Mouse (Mus musculus) kidney, adult 2 months (tissue): Measurements from ENCODE around the gene Plekhm3. TPM values are rescaled to one million over a fixed set of nuclear protein-coding genes. Genes with fewer than 3 reads are reported as not detected.

ENCODE experiments used
- DNase-seq: peaks from one replicate; pipeline ENCODE4 v3.0.0; 2021
- H3K27ac ChIP-seq: fragments of 200-500 bp; 2 replicates; pipeline ENCODE4 v1.5.1; 2012; ENCODE audit warnings: low read depth, low read length, control low read depth, inconsistent platforms; ENCODE audit not compliant: insufficient read depth
- H3K27me3 ChIP-seq: fragments of 200-500 bp; replicated peaks from 2 replicates; pipeline ENCODE4 v1.6.1; 2012; ENCODE audit warnings: mild to moderate bottlenecking, moderate library complexity, low read length, inconsistent platforms; ENCODE audit not compliant: control insufficient read depth, insufficient read depth
- H3K36me3 ChIP-seq: fragments of 200-500 bp; 2 replicates; pipeline ENCODE4 v1.6.1; 2012; ENCODE audit warnings: mild to moderate bottlenecking, moderate library complexity, low read length, inconsistent platforms; ENCODE audit not compliant: control insufficient read depth, insufficient read depth
- H3K4me1 ChIP-seq: fragments of 200-500 bp; 2 replicates; pipeline ENCODE4 v1.6.1; 2011; ENCODE audit warnings: low read length; ENCODE audit not compliant: control insufficient read depth, insufficient read depth
- H3K4me3 ChIP-seq: fragments of 200-500 bp; 2 replicates; pipeline ENCODE4 v1.5.1; 2011; ENCODE audit warnings: mild to moderate bottlenecking, low read depth, low read length, control low read depth; ENCODE audit not compliant: insufficient read depth
- CTCF ChIP-seq: fragments of 200-500 bp; conservative IDR thresholded peaks from 2 replicates; pipeline ENCODE4 v1.5.1; 2011; ENCODE audit warnings: low read depth, mild to moderate bottlenecking, control low read depth, low read length, moderate library complexity, mixed read lengths; ENCODE audit not compliant: insufficient read depth, insufficient read length
- POLR2A ChIP-seq: fragments of 200-500 bp; IDR thresholded peaks from one replicate; pipeline ENCODE4 v1.6.1; 2011; ENCODE audit warnings: low read depth, low read length, control low read depth
- WGBS: fragments of 180-500 bp; shearing (Covaris S2); methylation state at CpG from one replicate; pipeline ENCODE4 v1.1.7; 2018; 5-methylcytosine and 5-hydroxymethylcytosine counted together
- polyA plus RNA-seq: library from polyadenylated mRNA; depleted of rRNA; stranded (reverse); fragments of >200 nt; gene quantifications from 2 replicates; pipeline ENCODE4 v1.2.3, GENCODE M21; 2012

The Plekhm3 gene
- polyA plus RNA-seq, 1 experiment = 3.3 TPM

- peaks cover 25% of the 10 kb centered on the region for H3K4me1 ChIP-seq
These were observed 163.9 kb downstream of the Plekhm3 start for GRCm38 (mm10) chr1:64792521-64793233.

GRCm38 (mm10) chr1:64791826-64792225, 164.8 kb downstream of the Plekhm3 start:
- no peak overlapping the region for H3K4me3 ChIP-seq
- H3K27ac ChIP-seq = no peak overlapping the region
- H3K27me3 ChIP-seq = no peaks in the 10 kb centered on the region
- DNase-seq = peak; percentile 66
- H3K4me1 ChIP-seq = peaks cover 25% of the 10 kb centered on the region
- TF ChIP-seq CTCF (no peak), POLR2A (no peak)
- WGBS = 39% methylated on average over 6 of the region's 6 CpGs
- H3K36me3 ChIP-seq = no peaks in the 10 kb centered on the region

More at GRCm38 (mm10) chr1:64792521-64793233, 163.9 kb downstream of the Plekhm3 start:
- H3K4me3 ChIP-seq = no peak overlapping the region
- H3K27ac ChIP-seq = no peak overlapping the region
- WGBS = 55% methylated on average over 11 of the region's 11 CpGs
- H3K36me3 ChIP-seq = no peaks in the 10 kb centered on the region
- no peaks in the 10 kb centered on the region for H3K27me3 ChIP-seq
- peak; percentile 55 for DNase-seq
- TF ChIP-seq POLR2A (no peak), CTCF (no peak)

- Histone ChIP-seq H3K4me1 (peaks cover 25% of the 10 kb centered on the region), H3K27me3 (no peaks in the 10 kb centered on the region), H3K36me3 (no peaks in the 10 kb centered on the region), H3K4me3 (no peak overlapping the region), H3K27ac (no peak overlapping the region)
- peak; percentile 47 for DNase-seq
- 55% methylated on average over 9 of the region's 9 CpGs for WGBS
- TF ChIP-seq POLR2A = no peak
- no peak for TF ChIP-seq CTCF
These were observed 165.5 kb downstream of the Plekhm3 start for GRCm38 (mm10) chr1:64790806-64791790.

GRCm38 (mm10) chr1:64787701-64788515, 168.7 kb downstream of the Plekhm3 start:
- H3K4me1 ChIP-seq = peaks cover 19% of the 10 kb centered on the region
- H3K4me3 ChIP-seq = no peak overlapping the region
- no peaks in the 10 kb centered on the region for H3K36me3 ChIP-seq
- H3K27me3 ChIP-seq = no peaks in the 10 kb centered on the region
- 39% methylated on average over 6 of the region's 6 CpGs for WGBS
- TF ChIP-seq POLR2A (no peak), CTCF (no peak)
- peak; percentile 97 for DNase-seq
- H3K27ac ChIP-seq = peak overlapping the region; percentile 63

GRCm38 (mm10) chr1:64779863-64780262, 176.8 kb downstream of the Plekhm3 start:
- TF ChIP-seq POLR2A (no peak), CTCF (no peak)
- Histone ChIP-seq H3K36me3 (no peaks in the 10 kb centered on the region), H3K27me3 (no peaks in the 10 kb centered on the region), H3K27ac (no peak overlapping the region), H3K4me3 (no peak overlapping the region), H3K4me1 (no peaks in the 10 kb centered on the region)
- DNase-seq = no peak
- WGBS = 89% methylated on average over 12 of the region's 12 CpGs

GRCm38 (mm10) chr1:64779415-64779814, 177.2 kb downstream of the Plekhm3 start:
- Histone ChIP-seq H3K36me3 (no peaks in the 10 kb centered on the region), H3K4me3 (no peak overlapping the region), H3K4me1 (no peaks in the 10 kb centered on the region), H3K27ac (no peak overlapping the region), H3K27me3 (no peaks in the 10 kb centered on the region)
- 78% methylated on average over 5 of the region's 5 CpGs for WGBS
- no peak for DNase-seq
- no peak for TF ChIP-seq POLR2A
- TF ChIP-seq CTCF = no peak
